ENCODE assay signal across 8 mouse cellular contexts in genomic region chr17:29603283-29603682, GRCm38 (mm10). TPM values are rescaled to one million over a fixed set of nuclear protein-coding genes. Genes with fewer than 3 reads are reported as not detected.
DNase-seq lines count a peak whose midpoint lies in the region; ATAC-seq and TF ChIP-seq lines count a peak whose summit lies in the region.

No protein-coding gene starts in this region.

- no peak overlapping the region for H3K4me3 ChIP-seq in intestine, embryonic 14.5 days (ENCODE audit: low read depth, low read length)
- no peak overlapping the region for H3K4me3 ChIP-seq in intestine, embryonic 16.5 days (ENCODE audit: low read length)
- H3K4me3 ChIP-seq in forebrain, embryonic 10.5 days = no peak overlapping the region
- H3K4me3 ChIP-seq in hindbrain, embryonic 11.5 days (ENCODE audit: low read depth, low read length) = no peak overlapping the region
- no peak overlapping the region for H3K4me3 ChIP-seq in left cerebral cortex, adult 2 months
- no peak overlapping the region for H3K4me3 ChIP-seq in midbrain, embryonic 13.5 days (replicated peaks)

- no peaks in the 10 kb centered on the region for H3K27me3 ChIP-seq in intestine, embryonic 14.5 days (replicated peaks; ENCODE audit: control insufficient read depth, insufficient read depth, low read length)
- H3K27me3 ChIP-seq in intestine, embryonic 16.5 days (replicated peaks; ENCODE audit: control insufficient read depth, insufficient read depth, low read length) = no peaks in the 10 kb centered on the region
- no peaks in the 10 kb centered on the region for H3K27me3 ChIP-seq in forebrain, embryonic 10.5 days (ENCODE audit: poor library complexity, severe bottlenecking)
- no peaks in the 10 kb centered on the region for H3K27me3 ChIP-seq in hindbrain, embryonic 11.5 days (ENCODE audit: control insufficient read depth, insufficient read depth, low read length)
- no peaks in the 10 kb centered on the region for H3K27me3 ChIP-seq in midbrain, embryonic 13.5 days

- no peak overlapping the region for H3K27ac ChIP-seq in intestine, embryonic 14.5 days (ENCODE audit: low read depth)
- H3K27ac ChIP-seq in intestine, embryonic 16.5 days (ENCODE audit: low read length) = no peak overlapping the region
- H3K27ac ChIP-seq in forebrain, embryonic 10.5 days = no peak overlapping the region
- no peak overlapping the region for H3K27ac ChIP-seq in hindbrain, embryonic 11.5 days (ENCODE audit: low read depth, low read length)
- no peak overlapping the region for H3K27ac ChIP-seq in left cerebral cortex, adult 2 months
- H3K27ac ChIP-seq in midbrain, embryonic 13.5 days = no peak overlapping the region

- H3K9me3 ChIP-seq in intestine, embryonic 14.5 days (ENCODE audit: control insufficient read depth, low read length) = 0 out of 2 replicates have a peak, but pooled peaks cover 4% of the 10 kb centered on the region
- H3K9me3 ChIP-seq in intestine, embryonic 16.5 days (ENCODE audit: control insufficient read depth, low read length) = no peaks in the 10 kb centered on the region
- 0 out of 2 replicates have a peak, but pooled peaks cover 4% of the 10 kb centered on the region for H3K9me3 ChIP-seq in forebrain, embryonic 10.5 days
- no peaks in the 10 kb centered on the region for H3K9me3 ChIP-seq in hindbrain, embryonic 11.5 days (ENCODE audit: control insufficient read depth, low read length)
- no peaks in the 10 kb centered on the region for H3K9me3 ChIP-seq in midbrain, embryonic 13.5 days

- intact Hi-C loops in left cerebral cortex, adult 2 months (cut with DNase I) = loop anchor here (5.0 kb wide), 1 partner anchor 279 kb away; no protein-coding TSS in a partner anchor

- no peaks in the 10 kb centered on the region for H3K4me1 ChIP-seq in intestine, embryonic 14.5 days (replicated peaks; ENCODE audit: control insufficient read depth, insufficient read depth, low read length)
- H3K4me1 ChIP-seq in intestine, embryonic 16.5 days (ENCODE audit: control insufficient read depth, insufficient read depth, low read length) = no peaks in the 10 kb centered on the region
- peaks cover 6% of the 10 kb centered on the region; the same call in 1 of the 2 replicates for H3K4me1 ChIP-seq in forebrain, embryonic 10.5 days
- no peaks in the 10 kb centered on the region for H3K4me1 ChIP-seq in hindbrain, embryonic 11.5 days (replicated peaks; ENCODE audit: control insufficient read depth, insufficient read depth, low read length)
- no peaks in the 10 kb centered on the region for H3K4me1 ChIP-seq in midbrain, embryonic 13.5 days (replicated peaks)

- peaks cover 35% of the 10 kb centered on the region for H3K36me3 ChIP-seq in intestine, embryonic 14.5 days (ENCODE audit: control insufficient read depth, insufficient read depth, low read length)
- peaks cover 8% of the 10 kb centered on the region; the same call in 1 of the 2 replicates for H3K36me3 ChIP-seq in intestine, embryonic 16.5 days (ENCODE audit: control insufficient read depth, insufficient read depth, low read length)
- H3K36me3 ChIP-seq in forebrain, embryonic 10.5 days (replicated peaks) = peaks cover 88% of the 10 kb centered on the region
- no peaks in the 10 kb centered on the region for H3K36me3 ChIP-seq in hindbrain, embryonic 11.5 days (ENCODE audit: control insufficient read depth, insufficient read depth, low read length)
- peaks cover 51% of the 10 kb centered on the region for H3K36me3 ChIP-seq in midbrain, embryonic 13.5 days

- ATAC-seq in intestine, embryonic 14.5 days (replicated peaks; ENCODE audit: low FRiP score, low TSS enrichment, low read depth) = no peak
- ATAC-seq in intestine, embryonic 16.5 days = no peak
- ATAC-seq in hindbrain, embryonic 11.5 days (ENCODE audit: low FRiP score) = no peak
- ATAC-seq in midbrain, embryonic 13.5 days = 0 out of 2 replicates have a peak, but pooled peaks have one; percentile 61

- 23% methylated on average over 6 of the region's 6 CpGs for WGBS in intestine, embryonic 14.5 days
- WGBS in intestine, embryonic 16.5 days = 20% methylated on average over 6 of the region's 6 CpGs
- 29% methylated on average over 6 of the region's 6 CpGs for WGBS in forebrain, embryonic 10.5 days
- WGBS in hindbrain, embryonic 11.5 days = 28% methylated on average over 6 of the region's 6 CpGs
- 28% methylated on average over 6 of the region's 6 CpGs for WGBS in midbrain, embryonic 13.5 days

- TF ChIP-seq CTCF in left cerebral cortex, adult 2 months (IDR thresholded peaks at IDR 0.05) = no peak; the same call in none of the 2 replicates

- H3K4me2 ChIP-seq in intestine, embryonic 14.5 days (ENCODE audit: low read length) = no peak overlapping the region
- H3K4me2 ChIP-seq in intestine, embryonic 16.5 days (ENCODE audit: low read depth, low read length) = no peak overlapping the region
- no peak overlapping the region for H3K4me2 ChIP-seq in hindbrain, embryonic 11.5 days (replicated peaks; ENCODE audit: low read depth, low read length)
- H3K4me2 ChIP-seq in midbrain, embryonic 13.5 days (replicated peaks) = no peak overlapping the region

- peak; percentile 93 for DNase-seq in intestine, embryonic 14.5 days (ENCODE audit: low spot score)
- DNase-seq in c-Kit-positive CD71-negative TER-119-negative erythroid progenitor cells, embryonic 14.5 days (ENCODE audit: low read depth) = peak; percentile 58
- DNase-seq in forebrain, embryonic 10.5 days (ENCODE audit: extremely low spot score, low spot score) = peak; percentile 75
- peak; percentile 92 for DNase-seq in hindbrain, embryonic 11.5 days (ENCODE audit: low spot score)
- DNase-seq in left cerebral cortex, adult 2 months (ENCODE audit: extremely low spot score in 1 of 2, low spot score in 2 of 2) = peak; percentile 78 to 87
- DNase-seq in spleen, postnatal 10 days (ENCODE audit: low spot score in 2 of 2) = peak; percentile 80 to 83

- H3K9ac ChIP-seq in intestine, embryonic 14.5 days (ENCODE audit: low read length) = no peak overlapping the region
- no peak overlapping the region for H3K9ac ChIP-seq in intestine, embryonic 16.5 days (ENCODE audit: low read depth, low read length)
- no peak overlapping the region for H3K9ac ChIP-seq in hindbrain, embryonic 11.5 days (ENCODE audit: low read depth, low read length)
- H3K9ac ChIP-seq in midbrain, embryonic 13.5 days (replicated peaks) = no peak overlapping the region

RNA-seq across cellular contexts. Expression of gene Rnf8, which starts 11.3 kb away (rescaled TPM):
- 76.0 and 86.7 TPM in 2 replicates for polyA plus RNA-seq in intestine, embryonic 14.5 days (2014; fragmentation: Nextera tagmentation; extraction: Ambion mirVana)
- polyA plus RNA-seq in intestine, embryonic 16.5 days (2015; fragmentation: Nextera tagmentation; extraction: Ambion mirVana) = 51.0 and 55.9 TPM in 2 replicates
- polyA plus RNA-seq in forebrain, embryonic 10.5 days (2016; fragmentation: Nextera tagmentation; extraction: Ambion mirVana) = 120 and 124 TPM in 2 replicates
- polyA plus RNA-seq in hindbrain, embryonic 11.5 days (2014; fragmentation: Nextera tagmentation; extraction: Ambion mirVana) = 113 and 116 TPM in 2 replicates
- total RNA-seq in left cerebral cortex, adult 2 months (2021) = 10 to 100 TPM; 67.2 to 76.2 TPM
- 87.3 and 94.9 TPM in 2 replicates for polyA plus RNA-seq in midbrain, embryonic 13.5 days (2015; fragmentation: Nextera tagmentation; extraction: Ambion mirVana)

RNA-seq across cellular contexts. Expression of gene Gm28043, which starts 11.4 kb away (rescaled TPM):
- 2.8 and 3.4 TPM in 2 replicates for polyA plus RNA-seq in intestine, embryonic 14.5 days (2014; fragmentation: Nextera tagmentation; extraction: Ambion mirVana)
- polyA plus RNA-seq in intestine, embryonic 16.5 days (2015; fragmentation: Nextera tagmentation; extraction: Ambion mirVana) = 1.3 and 2.0 TPM in 2 replicates
- polyA plus RNA-seq in forebrain, embryonic 10.5 days (2016; fragmentation: Nextera tagmentation; extraction: Ambion mirVana) = 3.6 and 3.9 TPM in 2 replicates
- polyA plus RNA-seq in hindbrain, embryonic 11.5 days (2014; fragmentation: Nextera tagmentation; extraction: Ambion mirVana) = 2.9 and 3.2 TPM in 2 replicates
- total RNA-seq in left cerebral cortex, adult 2 months (2021) = 1 to 10 TPM; 4.5 to 4.8 TPM
- 3.0 and 3.1 TPM in 2 replicates for polyA plus RNA-seq in midbrain, embryonic 13.5 days (2015; fragmentation: Nextera tagmentation; extraction: Ambion mirVana)

RNA-seq across cellular contexts. Expression of gene Tmem217, which starts 51.1 kb away (rescaled TPM):
- 0.30 and 0.39 TPM in 2 replicates for polyA plus RNA-seq in intestine, embryonic 14.5 days (2014; fragmentation: Nextera tagmentation; extraction: Ambion mirVana)
- 0.33 and 0.87 TPM in 2 replicates for polyA plus RNA-seq in intestine, embryonic 16.5 days (2015; fragmentation: Nextera tagmentation; extraction: Ambion mirVana)
- polyA plus RNA-seq in forebrain, embryonic 10.5 days (2016; fragmentation: Nextera tagmentation; extraction: Ambion mirVana) = 1.0 and 1.2 TPM in 2 replicates
- 0.50 and 0.60 TPM in 2 replicates for polyA plus RNA-seq in hindbrain, embryonic 11.5 days (2014; fragmentation: Nextera tagmentation; extraction: Ambion mirVana)
- not detected for total RNA-seq in left cerebral cortex, adult 2 months (2021)
- 1.1 and 2.2 TPM in 2 replicates for polyA plus RNA-seq in midbrain, embryonic 13.5 days (2015; fragmentation: Nextera tagmentation; extraction: Ambion mirVana)

RNA-seq across cellular contexts. Expression of gene Tbc1d22b, which starts 53.7 kb away (rescaled TPM):
- 13.9 and 14.0 TPM in 2 replicates for polyA plus RNA-seq in intestine, embryonic 14.5 days (2014; fragmentation: Nextera tagmentation; extraction: Ambion mirVana)
- polyA plus RNA-seq in intestine, embryonic 16.5 days (2015; fragmentation: Nextera tagmentation; extraction: Ambion mirVana) = 12.4 and 12.6 TPM in 2 replicates
- polyA plus RNA-seq in forebrain, embryonic 10.5 days (2016; fragmentation: Nextera tagmentation; extraction: Ambion mirVana) = 18.3 and 19.3 TPM in 2 replicates
- 15.3 and 17.2 TPM in 2 replicates for polyA plus RNA-seq in hindbrain, embryonic 11.5 days (2014; fragmentation: Nextera tagmentation; extraction: Ambion mirVana)
- 10 to 100 TPM; 39.7 to 40.8 TPM for total RNA-seq in left cerebral cortex, adult 2 months (2021)
- 22.1 and 26.1 TPM in 2 replicates for polyA plus RNA-seq in midbrain, embryonic 13.5 days (2015; fragmentation: Nextera tagmentation; extraction: Ambion mirVana)

RNA-seq across cellular contexts. Expression of gene Gm17657, which starts 53.8 kb away (rescaled TPM):
- polyA plus RNA-seq in intestine, embryonic 14.5 days (2014; fragmentation: Nextera tagmentation; extraction: Ambion mirVana) = not detected in 2 replicates
- polyA plus RNA-seq in intestine, embryonic 16.5 days (2015; fragmentation: Nextera tagmentation; extraction: Ambion mirVana) = not detected in 2 replicates
- not detected in 2 replicates for polyA plus RNA-seq in forebrain, embryonic 10.5 days (2016; fragmentation: Nextera tagmentation; extraction: Ambion mirVana)
- polyA plus RNA-seq in hindbrain, embryonic 11.5 days (2014; fragmentation: Nextera tagmentation; extraction: Ambion mirVana) = not detected in 2 replicates
- total RNA-seq in left cerebral cortex, adult 2 months (2021) = not detected
- not detected in 2 replicates for polyA plus RNA-seq in midbrain, embryonic 13.5 days (2015; fragmentation: Nextera tagmentation; extraction: Ambion mirVana)
